Mouse (Mus musculus): Measurements from ENCODE around the gene Ddx55.

- TF ChIP-seq CTCF (IDR thresholded peaks at IDR 0.05; ENCODE audit: borderline replicate concordance, control insufficient read depth, extremely low read depth, insufficient read depth, low read length, poor library complexity) (no peak), POLR2A (IDR thresholded peaks at IDR 0.05; ENCODE audit: control insufficient read depth, extremely low read depth, insufficient read depth, low read length, poor library complexity) (no peak)
Observed at GRCm38 (mm10) chr5:124532451-124532850, 20.2 kb upstream of the Ddx55 start.

All from thymus, adult 2 months (tissue).